Mouse (Mus musculus) embryonic facial prominence, embryonic 11.5 days (tissue): ENCODE measurements at regions not wholly inside any gene's neighbourhood (a gene's known extent, or its start where the extent isn't known, plus 50 kb on each side); places are given as distances from the start of the nearest gene placed in this dataset.

ENCODE experiments used
- ATAC-seq: fragments of 200-750 bp; cut with Nextera tagmentation; replicated peaks from 2 replicates; pipeline ENCODE4 v1.8.0; 2017; ENCODE audit warnings: low read depth; ENCODE audit not compliant: insufficient number of reproducible peaks, low FRiP score, low TSS enrichment
- DNase-seq: peaks from one replicate; pipeline ENCODE4 v3.0.0-alpha.2; 2015; ENCODE audit warnings: low spot score
- H3K27ac ChIP-seq: fragments of 300-500 bp; sonication (generic); replicated peaks from 2 replicates; pipeline ENCODE4 v1.5.1; 2014; ENCODE audit warnings: mild to moderate bottlenecking, low read depth, low read length, control low read depth
- H3K27me3 ChIP-seq: fragments of 300-500 bp; sonication (generic); 2 replicates; pipeline ENCODE4 v1.6.1; 2014; ENCODE audit warnings: mild to moderate bottlenecking, low read length, moderate library complexity, mixed read lengths; ENCODE audit not compliant: control insufficient read depth, insufficient read depth
- H3K36me3 ChIP-seq: fragments of 300-500 bp; sonication (generic); replicated peaks from 2 replicates; pipeline ENCODE4 v1.6.1; 2014; ENCODE audit warnings: low read depth, mild to moderate bottlenecking, low read length, moderate library complexity, mixed read lengths; ENCODE audit not compliant: control insufficient read depth, insufficient read depth
- H3K4me1 ChIP-seq: fragments of 300-500 bp; sonication (generic); 2 replicates; pipeline ENCODE4 v1.6.1; 2014; ENCODE audit warnings: low read length, mixed read lengths; ENCODE audit not compliant: control insufficient read depth, insufficient read depth
- H3K4me2 ChIP-seq: fragments of 300-500 bp; sonication (generic); 2 replicates; pipeline ENCODE4 v1.6.1; 2014; ENCODE audit warnings: low read depth, mild to moderate bottlenecking, control low read depth, low read length, moderate library complexity
- H3K4me3 ChIP-seq: fragments of 300-500 bp; sonication (generic); 2 replicates; pipeline ENCODE4 v1.5.1; 2014; ENCODE audit warnings: low read depth, low read length, control low read depth
- H3K9ac ChIP-seq: fragments of 300-500 bp; sonication (generic); replicated peaks from 2 replicates; pipeline ENCODE4 v1.6.1; 2014; ENCODE audit warnings: mild to moderate bottlenecking, control low read depth, low read length
- H3K9me3 ChIP-seq: fragments of 300-500 bp; sonication (generic); replicated peaks from 2 replicates; pipeline ENCODE4 v1.6.1; 2016; ENCODE audit warnings: mild to moderate bottlenecking, low read length, inconsistent platforms, mixed read lengths; ENCODE audit not compliant: control insufficient read depth
- WGBS: fragments of 180-500 bp; shearing (Covaris S2); extraction: QIAGEN DNeasy Blood & Tissue Kit; methylation state at CpG from one replicate; pipeline ENCODE4 v1.1.7; 2014; 5-methylcytosine and 5-hydroxymethylcytosine counted together

GRCm38 (mm10) chr16:51880711-51881110 is 150.3 kb upstream of the Cblb start:
- WGBS, result 89% methylated on average over 4 of the region's 4 CpGs
- no peak overlapping the region for H3K27ac ChIP-seq
- no peaks in the 10 kb centered on the region for H3K9me3 ChIP-seq
- no peak overlapping the region for H3K9ac ChIP-seq
- H3K4me3 ChIP-seq, result no peak overlapping the region
- no peak overlapping the region for H3K4me2 ChIP-seq
- no peaks in the 10 kb centered on the region for H3K36me3 ChIP-seq
- no peaks in the 10 kb centered on the region for H3K4me1 ChIP-seq
- no peak for DNase-seq
- no peaks in the 10 kb centered on the region for H3K27me3 ChIP-seq
- no peak for ATAC-seq

DNA sequence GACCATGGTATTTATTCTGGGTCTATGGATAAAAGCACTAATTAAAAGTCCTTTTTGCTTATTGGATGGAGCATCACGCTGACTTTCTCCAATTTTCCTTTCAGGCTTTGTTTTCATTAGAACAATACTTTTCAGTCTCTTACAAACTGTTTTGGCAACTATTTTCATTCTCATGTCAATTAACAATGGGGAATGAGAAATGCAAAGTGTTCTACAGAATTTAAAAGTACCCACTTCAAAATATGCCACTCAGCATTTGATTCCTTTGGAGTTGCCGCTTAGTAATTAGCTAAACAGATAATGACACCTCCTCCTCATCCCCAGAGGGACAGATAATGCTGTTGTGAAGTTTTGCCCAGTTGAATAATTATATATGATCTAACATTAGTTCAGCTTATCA is 149.9 kb upstream of the Cblb start:
- 73% methylated on average over 2 of the region's 2 CpGs for WGBS
- Histone ChIP-seq H3K27ac (no peak overlapping the region), H3K36me3 (no peaks in the 10 kb centered on the region), H3K4me3 (no peak overlapping the region), H3K27me3 (no peaks in the 10 kb centered on the region), H3K9ac (no peak overlapping the region), H3K4me2 (no peak overlapping the region), H3K9me3 (no peaks in the 10 kb centered on the region), H3K4me1 (no peaks in the 10 kb centered on the region)
- no peak for DNase-seq
- ATAC-seq, result no peak

GRCm38 (mm10) chr16:51883813-51884212 is 147.2 kb upstream of the Cblb start:
- 87% methylated on average over 2 of the region's 2 CpGs for WGBS
- H3K4me1 ChIP-seq, result no peaks in the 10 kb centered on the region
- H3K9ac ChIP-seq, result no peak overlapping the region
- no peak overlapping the region for H3K4me2 ChIP-seq
- no peak overlapping the region for H3K27ac ChIP-seq
- no peaks in the 10 kb centered on the region for H3K9me3 ChIP-seq
- DNase-seq (no peak), ATAC-seq (peak; percentile 56; the same call in 1 of the 2 replicates)
- no peaks in the 10 kb centered on the region for H3K27me3 ChIP-seq
- no peaks in the 10 kb centered on the region for H3K36me3 ChIP-seq
- H3K4me3 ChIP-seq, result no peak overlapping the region

DNA sequence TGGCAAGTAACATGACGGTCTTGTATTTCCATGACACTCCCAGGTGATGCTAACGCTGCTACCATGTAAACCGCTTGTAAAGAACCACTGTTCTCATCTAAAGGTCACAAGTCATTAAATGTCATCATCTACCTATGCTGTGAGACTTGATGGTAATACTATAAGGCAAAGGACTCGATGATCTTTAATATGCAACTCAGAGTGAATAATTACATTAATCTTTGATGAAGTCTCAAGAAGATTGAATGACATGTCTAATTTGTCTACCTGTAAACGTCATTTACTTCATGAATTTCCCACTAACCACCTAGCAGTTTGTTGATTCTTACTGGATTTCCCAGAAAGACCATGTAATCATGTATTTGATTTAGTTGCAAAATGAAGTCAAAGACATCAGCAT is 143.5 kb upstream of the Cblb start:
- ATAC-seq (no peak), DNase-seq (no peak)
- no peaks in the 10 kb centered on the region for H3K4me1 ChIP-seq

DNA sequence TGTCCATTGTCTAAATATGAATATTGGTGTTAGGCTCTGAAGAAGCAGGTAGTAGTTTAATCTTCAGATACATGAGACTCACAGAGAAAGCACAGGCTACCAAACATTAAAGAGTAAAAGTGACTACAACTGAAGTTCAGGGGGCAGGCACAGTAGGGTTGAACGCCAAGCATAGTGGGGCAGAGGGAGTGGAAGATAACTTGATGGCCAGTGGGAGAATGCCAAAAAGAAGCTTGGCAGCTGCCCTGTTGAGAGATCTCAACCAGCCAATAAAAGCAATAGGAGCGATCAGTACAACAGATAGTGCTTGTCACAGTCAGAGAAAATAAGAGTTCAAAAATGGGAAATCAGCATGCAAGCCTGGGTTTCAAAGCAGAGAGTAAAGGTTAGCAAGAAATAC is 125.4 kb upstream of the Cblb start:
- no peak overlapping the region for H3K9ac ChIP-seq
- H3K4me1 ChIP-seq, result no peaks in the 10 kb centered on the region
- H3K9me3 ChIP-seq, result no peaks in the 10 kb centered on the region
- no peaks in the 10 kb centered on the region for H3K36me3 ChIP-seq
- no peaks in the 10 kb centered on the region for H3K27me3 ChIP-seq
- H3K4me3 ChIP-seq, result no peak overlapping the region
- no peak overlapping the region for H3K27ac ChIP-seq
- no peak for ATAC-seq
- no peak for DNase-seq
- WGBS, result 87% methylated on average over 2 of the region's 2 CpGs
- no peak overlapping the region for H3K4me2 ChIP-seq

More for the DNA sequence above, 143.5 kb upstream of the Cblb start:
- Histone ChIP-seq H3K4me3 (no peak overlapping the region), H3K4me2 (no peak overlapping the region), H3K9ac (no peak overlapping the region), H3K36me3 (no peaks in the 10 kb centered on the region), H3K27me3 (no peaks in the 10 kb centered on the region), H3K9me3 (no peaks in the 10 kb centered on the region), H3K27ac (no peak overlapping the region)
- 86% methylated on average over 5 of the region's 5 CpGs for WGBS

GRCm38 (mm10) chr16:51906686-51907085 is 124.3 kb upstream of the Cblb start:
- H3K27ac ChIP-seq, result no peak overlapping the region
- H3K4me2 ChIP-seq, result no peak overlapping the region
- DNase-seq, result no peak
- WGBS, result 90% methylated on average over 4 of the region's 4 CpGs
- no peaks in the 10 kb centered on the region for H3K9me3 ChIP-seq
- H3K36me3 ChIP-seq, result no peaks in the 10 kb centered on the region
- H3K4me1 ChIP-seq, result no peaks in the 10 kb centered on the region
- no peak for ATAC-seq
- no peak overlapping the region for H3K4me3 ChIP-seq
- no peaks in the 10 kb centered on the region for H3K27me3 ChIP-seq
- H3K9ac ChIP-seq, result no peak overlapping the region

- Histone ChIP-seq H3K4me3 (no peak overlapping the region), H3K4me1 (no peaks in the 10 kb centered on the region), H3K27me3 (no peaks in the 10 kb centered on the region), H3K9ac (no peak overlapping the region), H3K9me3 (no peaks in the 10 kb centered on the region), H3K4me2 (no peak overlapping the region), H3K27ac (no peak overlapping the region), H3K36me3 (no peaks in the 10 kb centered on the region)
- no peak for ATAC-seq
- no peak for DNase-seq
- 90% methylated on average over 3 of the region's 3 CpGs for WGBS
These were observed 121.0 kb upstream of the Cblb start for GRCm38 (mm10) chr16:51910046-51910445.

DNA sequence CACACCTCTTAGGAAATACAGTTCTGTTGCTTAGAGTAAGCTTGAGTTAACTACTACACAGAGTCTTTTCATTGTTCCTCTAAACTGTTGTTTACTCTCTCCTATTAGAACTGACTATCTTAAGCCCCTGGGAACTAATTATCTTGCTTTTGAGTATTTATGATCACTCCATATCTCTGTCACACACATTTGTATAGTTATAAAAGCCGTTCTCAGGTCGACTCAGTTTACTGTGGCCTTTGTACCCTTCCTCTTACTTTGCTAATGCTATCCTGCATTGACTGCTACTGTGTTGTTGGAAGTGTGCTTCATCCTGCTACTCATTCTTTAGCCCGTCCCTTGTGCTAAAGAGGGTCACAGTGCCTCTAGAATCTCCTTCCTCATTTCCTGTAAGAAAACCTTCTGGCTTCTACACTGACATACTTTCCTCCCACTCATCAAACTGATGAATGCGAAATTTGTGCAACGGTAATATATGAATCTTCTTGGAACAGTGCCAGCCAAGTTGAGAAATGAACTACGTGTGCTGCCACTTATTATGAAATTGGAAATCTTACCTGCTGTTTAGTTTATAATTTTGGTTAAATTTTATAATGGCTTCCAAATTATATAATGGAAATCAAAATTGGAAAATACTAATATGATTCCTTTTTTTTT is 119.8 kb upstream of the Cblb start:
- H3K27me3 ChIP-seq, result no peaks in the 10 kb centered on the region
- 73% methylated on average over 6 of the region's 6 CpGs for WGBS
- no peak for DNase-seq

More for the DNA sequence above, 119.8 kb upstream of the Cblb start:
- Histone ChIP-seq H3K9me3 (no peaks in the 10 kb centered on the region), H3K27ac (no peak overlapping the region), H3K9ac (no peak overlapping the region), H3K4me1 (no peaks in the 10 kb centered on the region; the same call in 1 of the 2 replicates), H3K4me3 (no peak overlapping the region), H3K4me2 (no peak overlapping the region), H3K36me3 (no peaks in the 10 kb centered on the region)
- no peak for ATAC-seq
